Mouse (Mus musculus): ENCODE data around the gene Pde6c.

Gene Pde6c

DNA sequence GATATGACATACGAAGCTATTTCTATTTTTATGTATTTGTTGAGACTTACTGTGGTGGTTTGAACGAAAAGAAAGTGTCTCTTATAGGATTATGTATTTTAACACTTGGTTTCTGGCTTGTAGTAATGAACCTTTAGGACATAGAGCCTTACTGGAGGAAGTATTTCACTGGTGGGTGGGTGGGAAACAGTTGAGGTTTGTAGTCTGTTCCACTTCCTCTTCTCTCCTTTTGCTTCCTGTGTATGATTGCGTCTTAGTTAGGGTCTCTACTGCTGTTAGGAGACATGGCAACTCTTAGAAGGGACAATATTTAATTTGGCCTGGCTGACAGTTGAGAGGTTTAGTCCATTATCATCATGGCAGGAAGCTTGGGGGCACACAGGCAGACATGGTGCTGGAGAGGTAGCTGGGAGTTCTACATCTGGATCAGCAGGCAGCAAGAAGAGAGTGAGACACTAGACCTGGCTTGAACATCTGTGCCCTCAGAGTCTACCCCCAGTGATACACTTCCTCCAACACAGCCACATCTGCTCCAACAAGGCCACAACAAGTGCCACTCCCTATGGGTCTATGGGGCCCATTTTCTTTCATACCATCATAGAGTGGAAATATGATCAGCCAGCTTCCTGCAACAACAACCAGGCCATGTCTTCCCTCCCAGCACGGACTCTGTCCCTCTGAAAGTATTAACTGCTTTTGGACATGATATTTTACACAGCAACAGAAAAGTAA lies 11.1 kb downstream of the Pde6c start:
- DNase-seq (ENCODE audit: low spot score): peak; percentile 3

DNA sequence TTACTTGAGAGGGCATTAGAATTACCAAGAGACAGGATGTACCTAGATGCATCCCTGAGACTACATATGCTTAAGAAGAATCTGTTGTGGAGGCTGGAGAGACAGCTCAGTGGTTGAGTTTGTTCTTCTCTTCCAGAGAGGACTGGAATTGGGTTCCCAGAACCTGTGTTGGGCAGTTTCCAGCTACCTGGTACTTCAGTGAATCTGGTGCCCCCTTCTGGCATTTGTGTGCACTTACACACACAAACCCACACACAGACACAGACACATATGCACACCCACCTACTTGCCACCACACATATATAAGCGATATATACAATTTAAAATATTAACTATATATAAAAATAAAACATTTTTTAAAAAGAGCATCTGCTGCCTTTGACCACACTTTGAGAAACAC lies 23.7 kb downstream of the Pde6c start:
- DNase-seq (ENCODE audit: low spot score): no peak

DNA sequence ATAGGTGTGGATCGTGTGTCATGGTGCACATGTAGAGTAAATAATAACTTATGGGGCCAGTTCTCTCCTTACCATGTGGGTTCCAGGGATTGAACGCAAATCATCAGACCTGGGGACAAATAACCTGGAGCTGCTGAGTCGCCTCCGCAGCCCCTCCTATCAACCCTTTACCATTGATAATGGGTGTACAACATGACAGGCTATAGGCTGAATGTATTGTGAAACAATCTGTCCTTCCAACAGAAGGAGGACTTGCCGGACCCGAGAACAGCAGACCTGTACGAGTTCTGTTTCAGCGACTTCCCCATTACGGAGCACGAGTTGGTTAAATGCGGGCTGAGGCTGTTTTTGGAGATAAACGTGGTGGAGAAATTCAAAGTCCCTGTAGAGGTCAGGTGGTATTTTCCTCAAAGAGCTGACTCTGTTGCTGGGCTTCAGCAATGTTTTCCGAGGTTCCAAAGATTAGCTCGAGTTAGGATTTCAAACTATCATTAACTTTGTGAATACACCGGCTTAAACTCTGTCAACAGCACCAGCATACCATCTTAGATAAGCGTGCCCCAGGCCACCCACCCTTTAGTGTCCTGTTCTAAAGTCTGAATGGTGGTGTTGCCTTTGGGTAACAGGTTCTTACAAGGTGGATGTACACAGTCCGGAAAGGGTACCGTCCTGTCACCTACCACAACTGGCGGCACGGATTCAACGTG lies 29.2 kb downstream of the Pde6c start:
- no peak for DNase-seq (ENCODE audit: low spot score)

DNA sequence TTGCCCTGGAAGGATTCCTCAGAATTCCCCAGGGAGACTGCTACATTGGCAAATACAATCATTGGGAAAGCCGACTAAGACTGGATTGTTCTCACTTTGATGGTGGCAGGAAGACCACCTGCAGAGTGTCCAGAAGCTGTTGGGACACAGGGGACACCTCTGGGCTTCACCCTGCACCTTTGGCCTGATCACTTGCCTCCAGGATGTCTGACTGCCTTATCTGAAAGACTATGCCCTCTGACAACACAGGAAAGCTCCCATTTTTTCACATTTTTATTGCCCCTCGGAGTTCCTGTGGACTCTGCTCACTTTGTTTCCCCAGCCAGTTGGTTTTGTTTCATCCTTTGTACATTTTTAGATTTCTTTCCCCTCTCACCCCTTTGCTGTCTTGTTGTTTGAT lies 32.1 kb downstream of the Pde6c start:
- DNase-seq (ENCODE audit: low spot score): no peak

DNA sequence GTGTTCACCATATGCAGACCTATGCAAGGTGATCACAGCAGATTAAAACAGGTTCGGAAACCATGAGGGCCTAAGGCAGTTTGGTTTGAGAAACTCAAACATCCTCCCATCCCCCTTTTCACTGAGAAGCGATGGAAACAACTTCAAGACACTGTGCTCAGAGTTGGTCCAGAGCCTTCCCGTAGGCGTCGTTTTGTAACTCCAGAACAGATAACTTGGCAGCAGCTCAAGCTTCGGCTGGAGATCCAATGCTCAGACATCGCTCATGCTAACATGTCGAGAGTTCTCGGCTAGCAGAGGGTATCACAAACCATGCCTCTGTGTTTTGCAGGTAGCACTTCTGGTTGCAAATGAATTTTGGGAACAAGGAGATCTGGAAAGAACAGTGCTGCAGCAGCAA lies 47.1 kb downstream of the Pde6c start:
- DNase-seq (ENCODE audit: low spot score): no peak

DNA sequence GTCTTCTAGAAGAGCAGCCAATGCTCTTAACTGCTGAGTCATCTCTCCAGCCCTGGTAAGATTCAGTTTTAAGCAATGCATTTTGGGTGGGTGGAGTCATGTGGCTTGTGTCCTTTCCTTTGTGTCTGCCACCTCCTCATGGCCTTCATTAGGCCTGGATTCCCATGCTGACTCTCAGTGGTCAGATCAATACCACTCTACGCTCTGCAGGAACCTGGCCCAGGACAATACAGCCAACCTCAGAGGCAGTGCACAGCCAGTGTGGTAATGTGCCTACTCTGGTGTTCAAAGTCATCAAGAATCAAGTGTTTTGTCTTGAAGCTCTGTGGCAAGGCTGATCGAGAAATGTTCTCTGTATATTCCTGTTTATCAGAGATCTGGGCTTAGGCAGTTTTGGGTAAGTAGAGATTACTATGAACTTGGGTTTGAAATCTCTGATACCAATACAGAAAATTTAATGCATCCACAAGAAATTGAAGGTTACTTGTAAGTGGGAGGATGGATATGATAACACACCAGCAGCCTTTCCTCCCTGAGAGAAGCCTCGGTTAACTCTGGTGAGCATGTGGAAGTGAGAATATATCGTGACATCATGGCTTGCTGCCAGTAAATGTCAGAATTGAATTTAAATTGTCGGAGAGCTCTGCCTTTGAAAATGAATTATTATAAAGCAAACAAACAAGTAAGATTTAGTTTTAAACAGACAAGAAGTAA lies 54.2 kb downstream of the Pde6c start:
- no peak for DNase-seq (ENCODE audit: low spot score)

DNA sequence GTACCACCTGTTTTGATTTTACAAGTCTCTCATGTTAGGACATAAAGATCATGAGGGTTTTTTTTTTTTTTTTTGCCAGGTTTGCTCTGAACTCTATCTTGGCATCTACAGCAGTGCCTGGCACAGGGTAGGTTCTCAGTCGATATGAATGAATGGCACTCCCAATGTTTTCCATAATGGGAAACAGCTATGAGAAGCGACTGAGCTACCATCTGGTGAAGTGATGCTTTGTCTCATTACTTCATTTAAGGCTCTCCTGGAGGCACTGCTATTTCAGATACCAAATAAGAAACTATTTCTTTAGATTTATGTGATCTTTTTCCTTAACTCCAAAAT lies 54.7 kb downstream of the Pde6c start:
- DNase-seq (ENCODE audit: low spot score): no peak

DNA sequence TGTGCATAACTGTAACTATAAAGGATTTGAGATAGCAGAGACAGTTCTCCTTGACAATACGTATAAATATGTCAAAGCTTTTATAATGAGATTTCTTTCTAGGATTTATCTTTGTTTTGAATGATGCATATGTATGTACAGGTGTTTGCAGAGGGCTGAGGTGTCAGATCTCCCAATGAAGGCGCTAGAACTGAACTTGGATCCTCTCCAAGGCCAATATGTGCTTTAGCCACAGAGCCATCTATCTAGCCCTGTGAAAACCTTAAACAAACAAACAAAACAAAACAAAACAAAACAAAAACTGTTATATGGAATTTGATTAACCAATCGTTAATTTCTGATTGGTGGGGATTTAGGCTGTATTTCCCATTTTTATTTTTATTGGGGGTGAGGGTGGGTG lies 58.0 kb downstream of the Pde6c start:
- DNase-seq (ENCODE audit: low spot score): no peak

DNA sequence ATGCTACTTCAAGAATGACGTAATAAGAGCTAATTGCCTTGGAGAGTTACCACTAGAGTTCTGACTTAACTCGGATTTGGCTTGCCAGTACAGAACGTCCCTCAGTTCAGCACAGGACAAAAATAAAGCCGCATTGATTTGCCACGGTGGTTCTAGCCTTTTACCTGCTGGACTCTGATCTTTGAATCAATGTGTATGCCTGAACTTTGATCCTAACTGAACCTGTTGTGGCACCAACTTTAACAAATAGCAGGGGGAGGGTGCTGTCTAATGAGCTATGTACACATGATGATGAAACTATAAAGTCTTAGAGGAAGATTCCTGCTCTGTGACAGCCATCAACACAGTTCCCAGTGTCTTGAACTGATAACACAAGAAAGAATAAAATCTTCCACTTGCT lies 58.9 kb downstream of the Pde6c start:
- DNase-seq (ENCODE audit: low spot score): no peak

DNA sequence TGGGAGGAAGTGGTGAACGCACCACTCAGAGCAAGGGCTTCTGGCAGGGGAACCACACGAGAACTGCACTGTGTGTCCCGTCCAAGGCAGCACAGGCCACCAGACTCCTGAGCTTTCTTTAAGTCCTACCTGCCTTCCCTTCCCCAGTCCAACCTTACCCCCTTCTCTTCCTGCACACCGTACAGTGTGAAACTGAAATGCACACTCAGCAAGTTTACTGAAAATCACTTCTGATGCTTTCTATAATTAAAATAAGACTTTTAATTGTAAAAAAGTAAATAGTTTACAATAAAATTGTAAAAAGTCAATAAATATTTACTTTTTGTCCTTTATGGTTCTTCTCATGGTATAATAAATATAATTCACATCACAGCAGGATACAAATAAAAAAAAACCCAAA lies 62.7 kb downstream of the Pde6c start:
- no peak for DNase-seq (ENCODE audit: low spot score)

DNA sequence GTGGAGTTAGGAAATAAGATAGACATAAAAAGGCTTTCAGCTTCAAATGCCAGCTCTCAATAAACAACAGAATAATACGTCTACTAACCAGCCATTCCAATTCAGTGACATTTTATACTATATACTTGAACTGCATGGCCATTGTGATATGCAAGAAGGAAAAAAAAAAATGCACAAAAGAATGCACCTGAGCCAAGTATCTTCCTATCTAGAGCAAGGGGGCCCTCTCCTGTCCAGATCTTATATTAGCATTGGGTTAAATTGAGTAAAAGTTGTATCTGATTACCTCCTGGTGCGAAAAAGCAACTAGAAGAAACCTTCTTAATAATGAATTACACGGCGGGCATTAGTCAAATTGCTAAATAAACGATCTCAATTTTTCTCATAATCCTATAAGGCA lies 66.2 kb downstream of the Pde6c start:
- no peak for DNase-seq (ENCODE audit: low spot score)

DNA sequence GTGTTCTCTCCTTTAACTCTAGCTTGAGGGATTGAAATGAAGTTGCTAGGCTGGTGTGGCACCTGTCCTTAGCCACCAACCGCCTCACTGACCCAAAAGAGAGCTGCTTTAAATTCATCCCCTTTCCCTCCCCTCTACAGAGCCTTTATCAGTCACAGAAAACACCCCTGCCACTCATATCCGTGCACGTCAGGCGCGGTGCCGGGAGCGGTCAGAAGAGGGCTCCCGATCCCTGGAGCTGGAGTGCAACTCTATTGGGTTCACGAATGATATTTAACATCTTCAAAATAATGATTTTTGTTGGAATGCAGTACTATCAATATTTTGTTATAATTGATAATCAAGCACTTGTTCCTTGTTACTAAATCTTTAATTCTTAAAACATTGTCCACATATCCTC lies 74.1 kb downstream of the Pde6c start:
- no peak for DNase-seq (ENCODE audit: low spot score)

DNA sequence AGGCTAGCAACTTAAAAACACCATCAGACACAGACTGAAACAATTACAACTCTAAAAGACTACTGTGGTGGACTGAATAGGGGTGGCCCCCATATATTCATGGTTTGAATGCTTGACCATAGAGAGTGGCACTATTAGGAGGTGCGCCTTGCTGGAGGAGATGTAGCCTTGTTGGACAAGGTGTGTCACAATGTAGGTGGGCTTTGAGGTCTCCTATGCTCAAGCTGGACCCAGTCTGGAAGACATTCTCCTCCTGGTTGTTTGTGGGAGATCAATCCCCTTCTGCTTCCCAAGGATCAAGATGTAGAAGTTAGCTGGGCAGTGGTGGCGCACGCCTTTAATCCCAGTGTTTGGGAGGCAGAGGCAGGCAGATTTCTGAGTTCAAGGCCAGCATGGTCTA lies 85.1 kb downstream of the Pde6c start:
- no peak for DNase-seq (ENCODE audit: low spot score)

DNA sequence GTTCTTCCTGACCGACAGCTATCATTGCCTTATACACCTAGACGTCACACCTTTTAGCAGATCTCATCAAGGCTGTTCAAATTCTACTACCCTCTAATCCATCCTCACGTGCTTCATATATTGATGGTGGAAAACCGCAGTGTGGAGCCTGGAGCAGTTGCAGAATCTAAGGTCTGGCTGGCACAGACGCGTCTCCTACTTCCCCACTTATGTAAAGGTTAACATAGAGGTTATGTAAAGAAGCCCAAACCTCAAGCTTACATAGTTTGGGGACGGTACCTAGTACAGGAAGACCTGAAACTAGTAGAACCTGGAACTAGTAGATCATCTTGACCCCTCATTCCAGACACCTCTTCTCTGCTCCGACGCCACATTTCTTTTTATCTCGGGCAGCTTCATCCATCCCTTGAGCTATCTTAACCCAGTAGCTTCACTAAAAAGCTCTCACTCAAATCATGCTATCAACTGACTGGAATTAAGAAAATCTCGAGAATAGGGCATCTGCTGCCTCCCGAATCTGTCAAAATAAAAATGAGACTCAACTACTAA lies 90.8 kb downstream of the Pde6c start:
- no peak for DNase-seq (ENCODE audit: low spot score)

DNA sequence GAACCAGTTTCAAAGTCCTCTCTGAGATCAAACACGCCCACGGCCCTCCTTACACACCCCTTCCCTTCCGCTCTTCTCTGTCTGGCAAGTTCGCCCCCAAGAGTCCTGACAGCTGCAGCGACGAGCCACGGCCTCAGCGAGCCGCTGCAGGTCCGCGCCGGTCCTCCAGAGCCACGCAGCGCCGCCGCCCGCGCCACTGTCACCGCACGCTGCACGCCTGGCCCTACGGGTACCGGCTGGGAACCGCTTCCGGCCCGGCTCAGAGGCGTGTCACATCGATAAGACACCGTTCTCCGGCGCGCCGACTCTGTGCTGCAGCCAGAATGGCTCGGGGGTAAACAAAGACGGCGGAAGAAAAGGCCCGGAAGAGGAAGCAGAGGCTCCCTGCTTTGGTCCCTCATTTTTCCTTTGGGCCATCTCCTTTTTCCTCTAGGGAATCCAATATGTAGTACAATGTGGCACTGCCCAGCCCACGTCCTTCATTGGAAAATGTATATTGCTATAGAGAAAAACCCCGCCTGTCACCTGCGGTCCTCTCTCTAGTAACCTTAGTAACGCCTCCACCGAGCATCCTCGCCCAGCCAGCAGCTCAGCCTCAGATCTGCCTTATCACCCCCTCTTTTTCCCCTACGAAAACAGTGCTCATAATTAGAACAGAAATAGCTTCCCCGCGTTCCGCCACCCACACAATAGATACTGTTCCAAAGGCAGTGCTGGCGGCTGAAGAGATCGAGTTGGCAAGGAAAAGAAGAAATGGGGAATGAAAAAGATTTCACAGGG lies 91.5 kb downstream of the Pde6c start, which contains the start of gene Fra10ac1:
TSS of gene Fra10ac1 (minus strand) at position 252 of the 780 bp plus-strand sequence.
- DNase-seq (ENCODE audit: low spot score): peak; percentile 86

DNA sequence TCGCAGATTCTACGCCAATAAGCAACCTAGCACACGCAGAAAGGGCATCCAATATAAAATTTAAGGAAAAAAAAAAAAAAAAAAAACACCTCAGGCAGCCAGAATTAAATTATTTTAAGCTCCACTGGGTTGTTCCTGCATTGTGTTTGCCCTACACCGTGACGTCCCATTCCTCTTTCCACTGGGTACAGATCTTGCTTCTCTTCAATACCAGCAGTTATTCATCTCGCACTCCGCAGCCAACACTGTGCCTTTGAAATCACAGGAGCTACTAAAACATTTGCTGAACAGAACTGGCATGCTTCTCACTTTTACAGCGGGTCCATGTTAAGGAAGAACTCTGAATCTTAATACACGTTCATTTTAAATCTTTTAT lies 92.1 kb downstream of the Pde6c start:
- no peak for DNase-seq (ENCODE audit: low spot score)

DNA sequence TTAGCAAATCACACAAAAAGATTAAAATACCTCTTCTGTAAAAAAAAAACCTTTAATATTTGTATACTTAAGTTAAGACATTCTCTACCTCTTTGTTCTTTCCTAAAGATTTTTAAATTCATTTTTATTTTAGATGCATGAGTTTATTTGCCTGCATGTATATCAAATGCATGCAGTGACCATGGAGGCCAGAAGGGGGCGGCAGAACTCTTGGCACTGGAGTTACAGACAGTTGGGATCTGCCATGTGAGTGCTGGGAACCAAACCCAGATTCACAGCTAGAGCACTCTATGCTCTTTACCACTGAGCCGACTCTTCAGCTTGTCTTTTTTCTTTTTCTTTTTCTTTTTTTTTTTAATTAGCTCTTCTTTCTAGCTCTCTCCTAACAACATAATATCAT lies 96.1 kb downstream of the Pde6c start:
- no peak for DNase-seq (ENCODE audit: low spot score)

DNA sequence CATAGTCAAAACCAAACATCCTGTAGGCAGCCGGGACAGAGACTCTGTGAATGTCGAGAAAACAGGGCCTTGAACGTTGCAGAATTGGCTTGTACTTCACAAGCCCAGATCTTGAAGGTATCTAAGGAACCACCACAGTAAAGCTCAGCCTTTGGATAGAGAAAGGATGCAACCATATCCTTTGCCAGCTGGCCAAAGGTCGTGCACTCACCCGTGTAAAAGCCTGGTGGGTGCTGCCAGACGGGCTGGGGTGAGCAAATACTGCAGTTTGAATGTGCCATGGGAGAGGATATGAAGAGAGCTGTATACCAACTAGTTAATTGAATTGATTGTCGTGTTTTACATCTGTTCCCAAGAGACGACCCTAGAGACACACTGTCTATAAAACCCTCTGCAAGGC lies 99.5 kb downstream of the Pde6c start:
- DNase-seq (ENCODE audit: low spot score): no peak

DNA sequence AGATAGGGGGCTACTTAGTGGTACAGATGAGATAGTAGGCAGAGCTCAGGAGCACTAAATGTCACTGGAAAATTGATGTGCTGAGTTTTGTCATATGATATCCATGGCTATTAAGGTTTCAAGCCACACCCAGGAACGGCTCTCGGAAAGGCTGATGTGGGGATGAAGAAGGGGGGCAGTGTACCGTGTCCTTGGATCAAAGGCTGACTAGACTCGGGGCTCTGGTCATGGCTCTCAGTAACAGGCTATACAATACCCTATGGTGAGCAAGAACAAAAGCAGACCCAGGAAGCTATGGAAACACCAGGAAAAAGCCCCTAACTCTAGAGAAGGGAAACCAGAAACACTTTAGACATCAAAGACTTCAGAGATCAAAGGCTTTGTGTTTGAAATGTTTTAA lies 99.9 kb downstream of the Pde6c start:
- DNase-seq (ENCODE audit: low spot score): no peak
